Mouse (Mus musculus) lung, embryonic 14.5 days (tissue): ENCODE measurements around the gene Celf3. TPM values are rescaled to one million over a fixed set of nuclear protein-coding genes. Genes with fewer than 3 reads are reported as not detected.

Experiments used
- ATAC-seq: fragments of 200-750 bp; cut with Nextera tagmentation; 2 replicates; pipeline ENCODE4 v1.8.0; 2017; ENCODE audit warnings: mild to moderate bottlenecking, moderate TSS enrichment, moderate library complexity; ENCODE audit not compliant: insufficient read depth
- DNase-seq: peaks from one replicate; pipeline ENCODE4 v3.0.0-alpha.2; 2015
- H3K27ac ChIP-seq: fragments of 300-500 bp; sonication (generic); 2 replicates; pipeline ENCODE4 v1.5.1; 2014; ENCODE audit warnings: low read depth, mild to moderate bottlenecking, moderate library complexity
- H3K27me3 ChIP-seq: fragments of 300-500 bp; sonication (generic); 2 replicates; pipeline ENCODE4 v1.6.1; 2014; ENCODE audit warnings: low read length, control low read depth; ENCODE audit not compliant: insufficient read depth
- H3K36me3 ChIP-seq: fragments of 300-500 bp; sonication (generic); 2 replicates; pipeline ENCODE4 v1.6.1; 2014; ENCODE audit warnings: control low read depth; ENCODE audit not compliant: insufficient read depth
- H3K4me1 ChIP-seq: fragments of 300-500 bp; sonication (generic); 2 replicates; pipeline ENCODE4 v1.6.1; 2014; ENCODE audit warnings: antibody characterized with exemption, control low read depth; ENCODE audit not compliant: insufficient read depth
- H3K4me2 ChIP-seq: fragments of 300-500 bp; sonication (generic); 2 replicates; pipeline ENCODE4 v1.6.1; 2014; ENCODE audit warnings: mild to moderate bottlenecking
- H3K4me3 ChIP-seq: fragments of 300-500 bp; sonication (generic); 2 replicates; pipeline ENCODE4 v1.5.1; 2014; ENCODE audit warnings: low read depth, low read length
- H3K9ac ChIP-seq: fragments of 300-500 bp; sonication (generic); 2 replicates; pipeline ENCODE4 v1.6.1; 2014
- H3K9me3 ChIP-seq: fragments of 300-500 bp; sonication (generic); 2 replicates; pipeline ENCODE4 v1.6.1; 2016; ENCODE audit warnings: low read depth, low read length, control low read depth
- CTCF ChIP-seq: IDR thresholded peaks from 2 replicates; pipeline ENCODE4 v1.5.1; 2016; ENCODE audit warnings: antibody characterized with exemption, low read depth
- WGBS: fragments of 180-500 bp; shearing (Covaris S2); extraction: QIAGEN DNeasy Blood & Tissue Kit; methylation state at CpG from one replicate; pipeline ENCODE4 v1.1.7; 2014; 5-methylcytosine and 5-hydroxymethylcytosine counted together
- polyA plus RNA-seq: library from polyadenylated mRNA; unstranded; fragments of >200 nt; fragmentation: Nextera tagmentation; extraction: Ambion mirVana; gene quantifications from 2 replicates; pipeline ENCODE4 v1.2.1, GENCODE M21; 2014

Gene Celf3
- polyA plus RNA-seq = 0.99 and 2.0 TPM in 2 replicates

- Histone ChIP-seq H3K27me3 (peaks cover 13% of the 10 kb centered on the region), H3K4me3 (no peak within 1 kb of the TSS), H3K4me2 (no peak within 1 kb of the TSS), H3K9me3 (no peaks in the 10 kb centered on the region), H3K36me3 (no peaks in the 10 kb centered on the region), H3K9ac (no peak within 1 kb of the TSS), H3K27ac (no peak within 1 kb of the TSS), H3K4me1 (peaks cover 2% of the 10 kb centered on the region; the same call in 1 of the 2 replicates)
- ATAC-seq (no peak), DNase-seq (peak; percentile 41)
- no peak for TF ChIP-seq CTCF
- 2% methylated on average over 14 of the region's 14 CpGs for WGBS
Measured at GRCm38 (mm10) chr3:94477981-94478422, at the start of gene Celf3. Celf3 (plus strand) TSS chr3:94478295.

GRCm38 (mm10) chr3:94430980-94431379 is 47.1 kb upstream of the Celf3 start:
- 60% methylated on average over 2 of the region's 2 CpGs for WGBS
- DNase-seq (no peak), ATAC-seq (no peak)
- H3K27ac ChIP-seq = no peak overlapping the region
- no peaks in the 10 kb centered on the region for H3K9me3 ChIP-seq
- no peak overlapping the region for H3K4me2 ChIP-seq
- no peaks in the 10 kb centered on the region for H3K36me3 ChIP-seq
- no peak for TF ChIP-seq CTCF
- H3K9ac ChIP-seq = no peak overlapping the region
- no peaks in the 10 kb centered on the region for H3K27me3 ChIP-seq
- no peak overlapping the region for H3K4me3 ChIP-seq
- no peaks in the 10 kb centered on the region for H3K4me1 ChIP-seq

GRCm38 (mm10) chr3:94434305-94434704 is 43.8 kb upstream of the Celf3 start:
- 75% methylated on average over 2 of the region's 2 CpGs for WGBS
- DNase-seq (no peak), ATAC-seq (no peak)
- no peak overlapping the region for H3K27ac ChIP-seq
- no peak for TF ChIP-seq CTCF
- H3K9me3 ChIP-seq = no peaks in the 10 kb centered on the region
- no peaks in the 10 kb centered on the region for H3K27me3 ChIP-seq
- H3K36me3 ChIP-seq = no peaks in the 10 kb centered on the region
- no peak overlapping the region for H3K4me2 ChIP-seq
- H3K9ac ChIP-seq = no peak overlapping the region
- no peak overlapping the region for H3K4me3 ChIP-seq
- H3K4me1 ChIP-seq = no peaks in the 10 kb centered on the region

- H3K4me1 ChIP-seq = no peaks in the 10 kb centered on the region
- DNase-seq (no peak), ATAC-seq (no peak)
- no peak overlapping the region for H3K4me2 ChIP-seq
- no peaks in the 10 kb centered on the region for H3K9me3 ChIP-seq
- H3K27me3 ChIP-seq = no peaks in the 10 kb centered on the region
- TF ChIP-seq CTCF = no peak
- no peaks in the 10 kb centered on the region for H3K36me3 ChIP-seq
- no peak overlapping the region for H3K4me3 ChIP-seq
- H3K27ac ChIP-seq = no peak overlapping the region
- WGBS = 75% methylated on average over 9 of the region's 9 CpGs
- H3K9ac ChIP-seq = no peak overlapping the region
Measured at GRCm38 (mm10) chr3:94436420-94436819, 41.7 kb upstream of the Celf3 start.

- no peaks in the 10 kb centered on the region for H3K4me1 ChIP-seq
- ATAC-seq (no peak), DNase-seq (peak; percentile 53)
- no peaks in the 10 kb centered on the region for H3K27me3 ChIP-seq
- no peak overlapping the region for H3K4me3 ChIP-seq
- 41% methylated on average over 3 of the region's 3 CpGs for WGBS
- no peak overlapping the region for H3K4me2 ChIP-seq
- no peak overlapping the region for H3K9ac ChIP-seq
- H3K9me3 ChIP-seq = no peaks in the 10 kb centered on the region
- peaks cover 15% of the 10 kb centered on the region for H3K36me3 ChIP-seq
- TF ChIP-seq CTCF = peak; percentile 49
- no peak overlapping the region for H3K27ac ChIP-seq
Measured at GRCm38 (mm10) chr3:94441182-94441581, 36.9 kb upstream of the Celf3 start.

- Histone ChIP-seq H3K9ac (peak within 1 kb of the TSS; percentile 94), H3K4me3 (peak within 1 kb of the TSS; percentile 94), H3K4me2 (peak within 1 kb of the TSS; percentile 66), H3K9me3 (no peaks in the 10 kb centered on the region), H3K36me3 (peaks cover 34% of the 10 kb centered on the region), H3K27ac (peak within 1 kb of the TSS; percentile 36; the same call in 1 of the 2 replicates), H3K27me3 (no peaks in the 10 kb centered on the region), H3K4me1 (no peaks in the 10 kb centered on the region)
- DNase-seq = peak; percentile 98
- TF ChIP-seq CTCF = no peak
- under 1% methylated on average over 36 of the region's 39 CpGs for WGBS
- ATAC-seq = peak; percentile 99
Measured at GRCm38 (mm10) chr3:94442951-94443596, 35.0 kb upstream of the Celf3 start, which contains the start of gene Mrpl9. Mrpl9 (plus strand) TSS chr3:94443318.

GRCm38 (mm10) chr3:94443597-94443964 is 34.5 kb upstream of the Celf3 start, which contains the start of gene Oaz3:
Oaz3 (minus strand) TSS chr3:94443915.
- DNase-seq (no peak), ATAC-seq (no peak; the same call in 1 of the 2 replicates)
- no peaks in the 10 kb centered on the region for H3K9me3 ChIP-seq
- peak within 1 kb of the TSS; percentile 66 for H3K4me2 ChIP-seq
- H3K36me3 ChIP-seq = peaks cover 39% of the 10 kb centered on the region
- under 1% methylated on average over 24 of the region's 24 CpGs for WGBS
- TF ChIP-seq CTCF = no peak
- peak within 1 kb of the TSS; percentile 36; the same call in 1 of the 2 replicates for H3K27ac ChIP-seq
- no peaks in the 10 kb centered on the region for H3K27me3 ChIP-seq
- H3K9ac ChIP-seq = peak within 1 kb of the TSS; percentile 94
- H3K4me3 ChIP-seq = peak within 1 kb of the TSS; percentile 94
- H3K4me1 ChIP-seq = no peaks in the 10 kb centered on the region
